Comparison of ENCODE assay signal across 14 mouse cellular contexts in the genomic region with DNA sequence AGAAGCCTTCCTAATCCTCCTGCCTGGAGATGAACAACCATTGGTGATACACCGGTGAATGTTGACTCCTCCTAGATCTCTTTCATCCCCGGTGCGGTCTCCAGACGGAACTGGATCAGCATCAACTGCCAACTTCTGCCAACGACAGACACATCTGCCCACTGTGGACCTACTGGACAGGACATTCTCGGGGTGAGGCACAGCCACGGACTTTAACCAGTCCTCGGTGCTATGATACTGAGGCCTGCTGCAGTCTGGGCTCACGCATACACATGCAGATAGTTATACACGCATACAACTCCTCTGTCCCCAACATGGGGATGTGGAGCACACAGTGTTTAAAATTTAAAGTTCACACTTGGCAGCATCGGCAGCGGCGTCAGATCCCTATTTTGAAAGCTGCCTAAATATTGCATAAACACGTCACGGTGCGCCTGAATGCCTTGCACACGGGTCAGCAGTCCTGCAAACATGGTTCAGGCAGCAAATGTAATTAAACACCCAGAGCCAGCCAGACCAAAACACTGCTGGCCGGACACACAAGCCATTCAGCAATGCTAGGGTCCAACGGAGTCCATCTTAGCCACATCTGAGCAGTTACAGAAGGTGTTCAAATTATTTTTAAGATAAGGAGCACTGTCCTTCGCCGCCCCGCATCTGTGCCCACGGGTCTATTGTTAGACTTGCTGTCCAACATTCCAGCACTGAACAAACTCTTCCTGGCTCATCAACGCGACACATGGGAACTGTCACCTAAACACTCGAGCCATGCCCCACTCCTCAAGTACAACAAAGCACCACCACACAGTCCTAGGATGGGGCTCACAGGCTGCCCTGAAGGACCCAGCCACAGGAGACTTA. TPM values are rescaled to one million over a fixed set of nuclear protein-coding genes. Genes with fewer than 3 reads are reported as not detected.
DNase-seq lines count a peak whose midpoint lies in the region; ATAC-seq and TF ChIP-seq lines count a peak whose summit lies in the region.
"Had no signal": no experiment of that assay in that cellular context is flagged by ENCODE, and none has a peak within 500 bp of the region (broad histone marks: within the 10 kb centered on the region; RNA-seq: fewer than 3 reads in every experiment).

No protein-coding gene starts in this region.

- H3K9ac ChIP-seq in liver, embryonic 16.5 days (ENCODE audit: low read depth, low read length): no peak overlapping the region
- no peak overlapping the region for H3K9ac ChIP-seq in liver, embryonic 12.5 days
- no peak overlapping the region for H3K9ac ChIP-seq in heart, embryonic 15.5 days
- H3K9ac ChIP-seq in forebrain, embryonic 13.5 days: no peak overlapping the region
- H3K9ac ChIP-seq: embryonic facial prominence, embryonic 15.5 days; hindbrain, embryonic 13.5 days; limb, embryonic 15.5 days had no signal

- no peak for TF ChIP-seq CTCF in gastrocnemius, adult 2 months (IDR thresholded peaks at IDR 0.05)

- intact Hi-C loops in gastrocnemius, adult 2 months (cut with DNase I): loop anchor here (5.0 kb wide), 1 partner anchor 42 kb away; a partner anchor contains a TSS

- H3K4me3 ChIP-seq in gastrocnemius, adult 2 months: peak overlapping the region; percentile 2; the same call in 1 of the 2 replicates
- H3K4me3 ChIP-seq in liver, embryonic 16.5 days (ENCODE audit: low read depth, low read length): no peak overlapping the region
- H3K4me3 ChIP-seq in liver, embryonic 12.5 days: no peak overlapping the region
- no peak overlapping the region for H3K4me3 ChIP-seq in heart, embryonic 15.5 days
- no peak overlapping the region for H3K4me3 ChIP-seq in forebrain, embryonic 13.5 days
- H3K4me3 ChIP-seq: embryonic facial prominence, embryonic 15.5 days; hindbrain, embryonic 13.5 days; limb, embryonic 15.5 days had no signal

- no peaks in the 10 kb centered on the region for H3K9me3 ChIP-seq in liver, embryonic 16.5 days (replicated peaks; ENCODE audit: control insufficient read depth, low read length)
- no peaks in the 10 kb centered on the region for H3K9me3 ChIP-seq in liver, embryonic 12.5 days (replicated peaks)
- H3K9me3 ChIP-seq in heart, embryonic 15.5 days (replicated peaks): no peaks in the 10 kb centered on the region
- H3K9me3 ChIP-seq in forebrain, embryonic 13.5 days (replicated peaks): no peaks in the 10 kb centered on the region
- H3K9me3 ChIP-seq: embryonic facial prominence, embryonic 15.5 days; G1E; hindbrain, embryonic 13.5 days; limb, embryonic 15.5 days had no signal

- H3K4me1 ChIP-seq in liver, embryonic 16.5 days (ENCODE audit: control insufficient read depth, low read depth, low read length): peaks cover 8% of the 10 kb centered on the region
- H3K4me1 ChIP-seq in liver, embryonic 12.5 days: peaks cover 22% of the 10 kb centered on the region
- peaks cover 72% of the 10 kb centered on the region for H3K4me1 ChIP-seq in heart, embryonic 15.5 days (replicated peaks)
- H3K4me1 ChIP-seq in forebrain, embryonic 13.5 days: peaks cover 24% of the 10 kb centered on the region

- no peaks in the 10 kb centered on the region for H3K36me3 ChIP-seq in liver, embryonic 16.5 days (ENCODE audit: control insufficient read depth, insufficient read depth)
- H3K36me3 ChIP-seq in liver, embryonic 12.5 days: no peaks in the 10 kb centered on the region
- no peaks in the 10 kb centered on the region for H3K36me3 ChIP-seq in heart, embryonic 15.5 days
- H3K36me3 ChIP-seq in forebrain, embryonic 13.5 days (ENCODE audit: poor library complexity, severe bottlenecking): no peaks in the 10 kb centered on the region
- H3K36me3 ChIP-seq: embryonic facial prominence, embryonic 15.5 days; G1E; hindbrain, embryonic 13.5 days; limb, embryonic 15.5 days had no signal

- DNase-seq in gastrocnemius, adult 2 months: peak; percentile 50
- no peak for DNase-seq in gastrocnemius, postnatal 10 days
- peak; percentile 14 for DNase-seq in lung, postnatal 14 days
- DNase-seq in urinary bladder, postnatal 36 days (ENCODE audit: low spot score in 2 of 2): no peak
- DNase-seq: cerebellum, postnatal 36 days; thymus, adult 2 months had no signal

- WGBS in liver, embryonic 16.5 days (ENCODE audit: insufficient replicate concordance): 65% methylated on average over 26 of the region's 26 CpGs
- WGBS in liver, embryonic 12.5 days (ENCODE audit: insufficient replicate concordance): 77% methylated on average over 26 of the region's 26 CpGs
- 53% methylated on average over 26 of the region's 26 CpGs for WGBS in heart, embryonic 15.5 days
- WGBS in forebrain, embryonic 13.5 days: 86% methylated on average over 26 of the region's 26 CpGs

- no peak overlapping the region for H3K4me2 ChIP-seq in liver, embryonic 16.5 days (ENCODE audit: low read depth, low read length)
- H3K4me2 ChIP-seq in liver, embryonic 12.5 days: no peak overlapping the region
- H3K4me2 ChIP-seq in heart, embryonic 15.5 days: peak overlapping the region; percentile 26
- no peak overlapping the region for H3K4me2 ChIP-seq in forebrain, embryonic 13.5 days
- H3K4me2 ChIP-seq: embryonic facial prominence, embryonic 15.5 days; hindbrain, embryonic 13.5 days; limb, embryonic 15.5 days had no signal

- H3K27ac ChIP-seq in gastrocnemius, adult 2 months: peak overlapping the region; percentile 80
- H3K27ac ChIP-seq in liver, embryonic 16.5 days (ENCODE audit: low read length): 0 out of 2 replicates have a peak overlapping the region, but pooled peaks have one; percentile 17
- H3K27ac ChIP-seq in liver, embryonic 12.5 days: no peak overlapping the region
- peak overlapping the region; percentile 89 for H3K27ac ChIP-seq in heart, embryonic 15.5 days
- no peak overlapping the region for H3K27ac ChIP-seq in forebrain, embryonic 13.5 days
- H3K27ac ChIP-seq: embryonic facial prominence, embryonic 15.5 days; hindbrain, embryonic 13.5 days; limb, embryonic 15.5 days had no signal

- peak; percentile 67 for ATAC-seq in liver, embryonic 16.5 days (ENCODE audit: low read depth)
- ATAC-seq in liver, embryonic 12.5 days: no peak
- ATAC-seq in heart, embryonic 15.5 days (replicated peaks; ENCODE audit: insufficient number of reproducible peaks, insufficient read depth, low FRiP score, low read depth): peak; percentile 54
- no peak for ATAC-seq in forebrain, embryonic 13.5 days

- no peaks in the 10 kb centered on the region for H3K27me3 ChIP-seq in liver, embryonic 16.5 days (ENCODE audit: control insufficient read depth, insufficient read depth, low read depth, low read length)
- no peaks in the 10 kb centered on the region for H3K27me3 ChIP-seq in liver, embryonic 12.5 days (replicated peaks)
- H3K27me3 ChIP-seq in heart, embryonic 15.5 days: no peaks in the 10 kb centered on the region
- H3K27me3 ChIP-seq in forebrain, embryonic 13.5 days: no peaks in the 10 kb centered on the region
- H3K27me3 ChIP-seq: embryonic facial prominence, embryonic 15.5 days; hindbrain, embryonic 13.5 days; limb, embryonic 15.5 days had no signal

RNA-seq across cellular contexts. Expression of a gene that starts 44.5 kb away (rescaled TPM):
- 10 to 100 TPM; 90.6 to 92.3 TPM for total RNA-seq in gastrocnemius, adult 2 months (2021)
- 10 to 100 TPM; 55.7 to 60.3 TPM for total RNA-seq in gastrocnemius, postnatal 10 days (2021)
- 1.5 and 1.7 TPM in 2 replicates for polyA plus RNA-seq in liver, embryonic 16.5 days (2015; fragmentation: Nextera tagmentation; extraction: Ambion mirVana)
- 6.9 and 7.8 TPM in 2 replicates for polyA plus RNA-seq in liver, embryonic 12.5 days (2016; fragmentation: Nextera tagmentation; extraction: Ambion mirVana)
- polyA plus RNA-seq in heart, embryonic 15.5 days (2015; fragmentation: Nextera tagmentation; extraction: Ambion mirVana): 41.6 and 45.3 TPM in 2 replicates
- polyA plus RNA-seq in forebrain, embryonic 13.5 days (2015; fragmentation: Nextera tagmentation; extraction: Ambion mirVana): 7.0 and 8.1 TPM in 2 replicates
- polyA plus RNA-seq: G1E had no signal

Comparison
In these comparisons a context has a peak if more than half of its experiments do, and no peak if none do; other contexts are left out.
1. DNase-seq: peak in gastrocnemius, adult 2 months (single experiment) and lung, postnatal 14 days (single experiment); none in gastrocnemius, postnatal 10 days (single experiment) and urinary bladder, postnatal 36 days (0 of 2).
2. H3K27ac ChIP-seq: peak in gastrocnemius, adult 2 months (single experiment), liver, embryonic 16.5 days (single experiment) and heart, embryonic 15.5 days (single experiment); none in liver, embryonic 12.5 days (single experiment) and forebrain, embryonic 13.5 days (single experiment).
3. ATAC-seq: peak in liver, embryonic 16.5 days (single experiment) and heart, embryonic 15.5 days (single experiment); none in liver, embryonic 12.5 days (single experiment) and forebrain, embryonic 13.5 days (single experiment).